ENCODE assay signal across 8 mouse cellular contexts in genomic region chr2:90917233-90917998, GRCm38 (mm10). TPM values are rescaled to one million over a fixed set of nuclear protein-coding genes. Genes with fewer than 3 reads are reported as not detected.
DNase-seq lines count a peak whose midpoint lies in the region; ATAC-seq and TF ChIP-seq lines count a peak whose summit lies in the region.

No protein-coding gene starts in this region.

- H3K27me3 ChIP-seq in heart, embryonic 12.5 days (replicated peaks): no peaks in the 10 kb centered on the region
- H3K27me3 ChIP-seq in kidney, embryonic 16.5 days (ENCODE audit: insufficient read depth, low read length): no peaks in the 10 kb centered on the region
- no peaks in the 10 kb centered on the region for H3K27me3 ChIP-seq in liver, postnatal 0 days (ENCODE audit: insufficient read depth, low read length)
- no peaks in the 10 kb centered on the region for H3K27me3 ChIP-seq in neural tube, embryonic 12.5 days (replicated peaks)
- H3K27me3 ChIP-seq in testis, adult 2 months (ENCODE audit: control insufficient read depth, insufficient read depth, low read length): no peaks in the 10 kb centered on the region

- no peak for TF ChIP-seq CTCF in brain, embryonic 14.5 days (IDR thresholded peaks at IDR 0.05; ENCODE audit: borderline replicate concordance, extremely low read depth, insufficient read depth, insufficient read length)
- no peak for TF ChIP-seq CTCF in liver, postnatal 0 days (IDR thresholded peaks at IDR 0.05; ENCODE audit: low read depth)
- no peak for TF ChIP-seq CTCF in testis, adult 2 months (IDR thresholded peaks at IDR 0.05; ENCODE audit: control insufficient read depth, insufficient read depth, insufficient replicate concordance, low read depth, low read length)

- peaks cover 37% of the 10 kb centered on the region for H3K4me1 ChIP-seq in heart, embryonic 12.5 days (replicated peaks)
- H3K4me1 ChIP-seq in kidney, embryonic 16.5 days (ENCODE audit: insufficient read depth, low read length): peaks cover 24% of the 10 kb centered on the region
- peaks cover 13% of the 10 kb centered on the region for H3K4me1 ChIP-seq in liver, postnatal 0 days (ENCODE audit: insufficient read depth)
- H3K4me1 ChIP-seq in neural tube, embryonic 12.5 days: peaks cover 19% of the 10 kb centered on the region
- H3K4me1 ChIP-seq in testis, adult 2 months (ENCODE audit: control insufficient read depth, insufficient read depth, low read length): peaks cover 11% of the 10 kb centered on the region

- no peaks in the 10 kb centered on the region for H3K9me3 ChIP-seq in heart, embryonic 12.5 days (replicated peaks)
- H3K9me3 ChIP-seq in kidney, embryonic 16.5 days (ENCODE audit: low read length): no peaks in the 10 kb centered on the region
- H3K9me3 ChIP-seq in liver, postnatal 0 days (ENCODE audit: low read length): no peaks in the 10 kb centered on the region
- no peaks in the 10 kb centered on the region for H3K9me3 ChIP-seq in neural tube, embryonic 12.5 days

- H3K9ac ChIP-seq in heart, embryonic 12.5 days: peak overlapping the region; percentile 98
- H3K9ac ChIP-seq in kidney, embryonic 16.5 days (replicated peaks; ENCODE audit: low read length): peak overlapping the region; percentile 99
- H3K9ac ChIP-seq in liver, postnatal 0 days (replicated peaks): peak overlapping the region; percentile 98
- peak overlapping the region; percentile 96 for H3K9ac ChIP-seq in neural tube, embryonic 12.5 days

- ATAC-seq in erythroblast, adult 5-6 weeks (replicated peaks; ENCODE audit: low FRiP score, poor library complexity, severe bottlenecking): peak; percentile 90
- peak; percentile 89 for ATAC-seq in heart, embryonic 12.5 days (ENCODE audit: insufficient number of reproducible peaks, low FRiP score)
- peak; percentile 91 for ATAC-seq in kidney, embryonic 16.5 days (ENCODE audit: low FRiP score, low TSS enrichment)
- ATAC-seq in liver, postnatal 0 days: peak; percentile 83
- peak; percentile 91 for ATAC-seq in neural tube, embryonic 12.5 days (ENCODE audit: low FRiP score, low read depth)

- peak overlapping the region; percentile 94 for H3K27ac ChIP-seq in heart, embryonic 12.5 days (ENCODE audit: poor library complexity, severe bottlenecking)
- peak overlapping the region; percentile 97 for H3K27ac ChIP-seq in kidney, embryonic 16.5 days (ENCODE audit: low read length)
- H3K27ac ChIP-seq in liver, postnatal 0 days (ENCODE audit: low read depth): peak overlapping the region; percentile 99
- peak overlapping the region; percentile 68 for H3K27ac ChIP-seq in neural tube, embryonic 12.5 days
- H3K27ac ChIP-seq in testis, adult 2 months (ENCODE audit: control insufficient read depth, insufficient read depth, low read depth, low read length): peak overlapping the region; percentile 96

- H3K4me2 ChIP-seq in heart, embryonic 12.5 days: peak overlapping the region; percentile 72
- peak overlapping the region; percentile 90 for H3K4me2 ChIP-seq in kidney, embryonic 16.5 days (replicated peaks; ENCODE audit: low read depth, low read length)
- peak overlapping the region; percentile 98 for H3K4me2 ChIP-seq in liver, postnatal 0 days (ENCODE audit: low read depth, low read length)
- peak overlapping the region; percentile 69 for H3K4me2 ChIP-seq in neural tube, embryonic 12.5 days (replicated peaks)

- TF ChIP-seq POLR2A in brain, embryonic 14.5 days (IDR thresholded peaks at IDR 0.05; ENCODE audit: borderline replicate concordance, extremely low read depth, insufficient read depth, insufficient read length, poor library complexity, severe bottlenecking): peak; percentile 50; the same call in 1 of the 2 replicates
- TF ChIP-seq POLR2A in testis, adult 2 months (IDR thresholded peaks at IDR 0.05; ENCODE audit: control insufficient read depth, low read depth, low read length): peak; percentile 14

- peak; percentile 72 for DNase-seq in CD4-positive, CD25-positive, alpha-beta regulatory T cell, adult 2 months (ENCODE audit: low read depth, low spot score)
- DNase-seq in brain, embryonic 14.5 days (ENCODE audit: low read depth): peak; percentile 68
- DNase-seq in liver, postnatal 0 days: peak; percentile 79

- H3K36me3 ChIP-seq in heart, embryonic 12.5 days: peaks cover 30% of the 10 kb centered on the region
- peaks cover 11% of the 10 kb centered on the region for H3K36me3 ChIP-seq in kidney, embryonic 16.5 days (ENCODE audit: insufficient read depth, low read length)
- H3K36me3 ChIP-seq in liver, postnatal 0 days (replicated peaks; ENCODE audit: insufficient read depth, low read length): peaks cover 7% of the 10 kb centered on the region
- peaks cover 17% of the 10 kb centered on the region for H3K36me3 ChIP-seq in neural tube, embryonic 12.5 days
- H3K36me3 ChIP-seq in testis, adult 2 months (ENCODE audit: control insufficient read depth, insufficient read depth, low read length): no peaks in the 10 kb centered on the region

- TF ChIP-seq EP300 in liver, postnatal 0 days (IDR thresholded peaks at IDR 0.05; ENCODE audit: low read depth): no peak

- H3K4me3 ChIP-seq in heart, embryonic 12.5 days: peak overlapping the region; percentile 84
- H3K4me3 ChIP-seq in kidney, embryonic 16.5 days (ENCODE audit: low read length): peak overlapping the region; percentile 74
- H3K4me3 ChIP-seq in liver, postnatal 0 days (ENCODE audit: low read depth, low read length): peak overlapping the region; percentile 67
- peak overlapping the region; percentile 74 for H3K4me3 ChIP-seq in neural tube, embryonic 12.5 days
- H3K4me3 ChIP-seq in testis, adult 2 months (ENCODE audit: control insufficient read depth, low read depth, low read length): peak overlapping the region; percentile 92

- under 1% methylated on average over 69 of the region's 73 CpGs for WGBS in heart, embryonic 12.5 days
- WGBS in kidney, embryonic 16.5 days: under 1% methylated on average over 72 of the region's 73 CpGs
- under 1% methylated on average over 57 of the region's 73 CpGs for WGBS in liver, postnatal 0 days (ENCODE audit: insufficient replicate concordance)
- whole genome bisulfite sequencing in neural tube, embryonic 12.5 days: under 1% methylated on average over 70 of the region's 73 CpGs

RNA-seq across cellular contexts. Expression of gene Ndufs3, which starts 12.8 kb away (rescaled TPM):
- polyA plus RNA-seq in brain, embryonic 14.5 days (2012; rRNA removed): 144 and 185 TPM in 2 replicates
- 36.2 and 37.3 TPM in 2 replicates for total RNA-seq in erythroblast, adult 5-6 weeks (2015; ENCODE audit: low replicate concordance)
- total RNA-seq in erythroblast, adult 5-6 weeks (2017; ENCODE audit: low replicate concordance): 28.0 and 29.0 TPM in 2 replicates
- 332 and 336 TPM in 2 replicates for polyA plus RNA-seq in heart, embryonic 12.5 days (2016; fragmentation: Nextera tagmentation; extraction: Ambion mirVana)
- 246 and 251 TPM in 2 replicates for polyA plus RNA-seq in kidney, embryonic 16.5 days (2015; fragmentation: Nextera tagmentation; extraction: Ambion mirVana)
- 196 and 199 TPM in 2 replicates for polyA plus RNA-seq in liver, postnatal 0 days (2015; fragmentation: Nextera tagmentation; extraction: Ambion mirVana)
- 195 and 205 TPM in 2 replicates for polyA plus RNA-seq in neural tube, embryonic 12.5 days (2016; fragmentation: Nextera tagmentation; extraction: Ambion mirVana)
- 139 and 170 TPM in 2 replicates for polyA plus RNA-seq in testis, adult 2 months (2012; rRNA removed)

RNA-seq across cellular contexts. Expression of gene Kbtbd4, which starts 12.9 kb away (rescaled TPM):
- polyA plus RNA-seq in brain, embryonic 14.5 days (2012; rRNA removed): 42.3 and 44.8 TPM in 2 replicates
- total RNA-seq in erythroblast, adult 5-6 weeks (2015; ENCODE audit: low replicate concordance): 1.7 and 5.8 TPM in 2 replicates
- total RNA-seq in erythroblast, adult 5-6 weeks (2017; ENCODE audit: low replicate concordance): 2.8 TPM in 2 replicates
- 27.0 and 27.3 TPM in 2 replicates for polyA plus RNA-seq in heart, embryonic 12.5 days (2016; fragmentation: Nextera tagmentation; extraction: Ambion mirVana)
- 46.8 and 50.2 TPM in 2 replicates for polyA plus RNA-seq in kidney, embryonic 16.5 days (2015; fragmentation: Nextera tagmentation; extraction: Ambion mirVana)
- 8.7 and 9.8 TPM in 2 replicates for polyA plus RNA-seq in liver, postnatal 0 days (2015; fragmentation: Nextera tagmentation; extraction: Ambion mirVana)
- polyA plus RNA-seq in neural tube, embryonic 12.5 days (2016; fragmentation: Nextera tagmentation; extraction: Ambion mirVana): 46.8 and 48.2 TPM in 2 replicates
- polyA plus RNA-seq in testis, adult 2 months (2012; rRNA removed): 34.5 and 35.5 TPM in 2 replicates

RNA-seq across cellular contexts. Expression of gene Celf1, which starts 22.8 kb away (rescaled TPM):
- 119 and 130 TPM in 2 replicates for polyA plus RNA-seq in brain, embryonic 14.5 days (2012; rRNA removed)
- 23.8 and 25.4 TPM in 2 replicates for total RNA-seq in erythroblast, adult 5-6 weeks (2015; ENCODE audit: low replicate concordance)
- total RNA-seq in erythroblast, adult 5-6 weeks (2017; ENCODE audit: low replicate concordance): 31.9 and 38.8 TPM in 2 replicates
- 136 and 141 TPM in 2 replicates for polyA plus RNA-seq in heart, embryonic 12.5 days (2016; fragmentation: Nextera tagmentation; extraction: Ambion mirVana)
- polyA plus RNA-seq in kidney, embryonic 16.5 days (2015; fragmentation: Nextera tagmentation; extraction: Ambion mirVana): 107 and 109 TPM in 2 replicates
- polyA plus RNA-seq in liver, postnatal 0 days (2015; fragmentation: Nextera tagmentation; extraction: Ambion mirVana): 26.0 and 29.4 TPM in 2 replicates
- polyA plus RNA-seq in neural tube, embryonic 12.5 days (2016; fragmentation: Nextera tagmentation; extraction: Ambion mirVana): 143 and 146 TPM in 2 replicates
- 19.1 and 19.8 TPM in 2 replicates for polyA plus RNA-seq in testis, adult 2 months (2012; rRNA removed)

RNA-seq across cellular contexts. Expression of gene C1qtnf4, which starts 31.8 kb away (rescaled TPM):
- polyA plus RNA-seq in brain, embryonic 14.5 days (2012; rRNA removed): 165 and 182 TPM in 2 replicates
- total RNA-seq in erythroblast, adult 5-6 weeks (2015; ENCODE audit: low replicate concordance): not detected in 2 replicates
- not detected in 2 replicates for total RNA-seq in erythroblast, adult 5-6 weeks (2017; ENCODE audit: low replicate concordance)
- 16.5 and 18.9 TPM in 2 replicates for polyA plus RNA-seq in heart, embryonic 12.5 days (2016; fragmentation: Nextera tagmentation; extraction: Ambion mirVana)
- polyA plus RNA-seq in kidney, embryonic 16.5 days (2015; fragmentation: Nextera tagmentation; extraction: Ambion mirVana): 6.5 and 7.0 TPM in 2 replicates
- polyA plus RNA-seq in liver, postnatal 0 days (2015; fragmentation: Nextera tagmentation; extraction: Ambion mirVana): 2.9 and 3.1 TPM in 2 replicates
- polyA plus RNA-seq in neural tube, embryonic 12.5 days (2016; fragmentation: Nextera tagmentation; extraction: Ambion mirVana): 62.3 and 74.0 TPM in 2 replicates
- 390 and 487 TPM in 2 replicates for polyA plus RNA-seq in testis, adult 2 months (2012; rRNA removed)

Comparison
In these comparisons a context has a peak if more than half of its experiments do, and no peak if none do; other contexts are left out.
1. Peak in every context shown above with its lines: DNase-seq, ATAC-seq, H3K4me3 ChIP-seq and H3K27ac ChIP-seq.